Mouse (Mus musculus) spleen, postnatal 14 days (tissue): Measurements from ENCODE around the gene Tmcc1.

Experiments
- DNase-seq, 2 experiments: peaks; one replicate each; pipeline ENCODE4 v3.0.0; 2021 to 2022; ENCODE audit warnings: low spot score in 2 of 2

The Tmcc1 gene

GRCm38 (mm10) chr6:116014111-116014510 is 179.2 kb downstream of the Tmcc1 start:
- DNase-seq = no peak

DNA sequence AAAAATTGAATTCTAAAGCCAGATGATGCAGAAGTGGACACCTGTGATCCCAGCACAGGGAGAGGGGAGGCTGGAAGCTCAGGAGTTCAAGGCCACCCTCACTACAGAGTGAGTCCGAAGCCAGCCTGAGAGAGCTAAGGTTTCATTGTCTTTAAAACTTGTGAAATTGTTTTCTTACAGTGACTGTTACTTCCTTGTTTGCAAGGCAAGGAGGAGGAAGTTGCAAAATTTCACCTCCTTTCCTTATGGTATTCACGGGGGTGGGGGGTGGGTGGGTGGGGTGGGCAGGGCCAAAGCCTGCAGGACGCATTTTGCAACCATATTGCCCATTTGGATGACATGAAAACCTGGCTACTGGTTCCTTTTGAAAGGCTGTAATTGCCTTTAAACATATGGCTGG is 179.6 kb downstream of the Tmcc1 start:
- DNase-seq = no peak

DNA sequence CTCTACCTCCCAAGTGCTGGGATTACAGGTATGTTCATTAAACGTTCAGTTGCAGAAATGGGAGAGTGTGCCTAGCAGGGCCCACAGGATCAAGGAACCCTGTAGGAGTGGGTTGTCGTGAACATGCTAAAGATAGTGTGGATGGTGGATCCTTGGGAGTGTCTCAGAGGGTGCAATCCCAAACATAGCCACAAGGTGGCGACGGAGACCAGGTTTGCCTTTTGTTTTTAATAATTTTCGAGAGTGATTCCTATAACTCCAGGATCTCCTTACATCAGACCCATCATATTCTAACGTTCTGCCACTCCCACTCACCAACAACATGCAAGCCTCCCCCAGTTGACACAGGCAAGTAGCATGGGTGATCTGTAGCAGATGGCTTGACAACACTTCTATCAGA is 182.7 kb downstream of the Tmcc1 start:
- DNase-seq = peak in 1 of 2 experiments; percentile 69

- no peak for DNase-seq
These were observed 183.9 kb downstream of the Tmcc1 start for GRCm38 (mm10) chr6:116009426-116009825.

GRCm38 (mm10) chr6:116007561-116008173 is 185.6 kb downstream of the Tmcc1 start:
- peak in 1 of 2 experiments; percentile 59 for DNase-seq

GRCm38 (mm10) chr6:116006731-116007130 is 186.6 kb downstream of the Tmcc1 start:
- no peak for DNase-seq

DNA sequence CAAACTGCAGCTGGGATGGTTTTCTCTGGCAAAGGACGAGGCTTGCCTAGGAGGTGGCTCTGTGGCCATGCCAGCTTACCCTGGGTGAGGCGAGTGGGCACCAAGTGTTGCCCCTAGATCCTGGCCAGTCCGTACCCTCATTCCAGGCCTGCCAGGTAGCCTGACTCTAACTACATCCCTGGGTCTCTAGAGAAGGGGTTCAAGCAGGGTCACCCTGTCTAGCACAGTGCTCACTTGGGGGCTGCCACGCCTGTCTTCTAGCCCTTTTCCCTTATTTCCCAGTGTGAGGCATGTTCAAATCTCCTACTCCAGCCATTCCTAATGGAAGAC is 187.4 kb downstream of the Tmcc1 start:
- DNase-seq = no peak

DNA sequence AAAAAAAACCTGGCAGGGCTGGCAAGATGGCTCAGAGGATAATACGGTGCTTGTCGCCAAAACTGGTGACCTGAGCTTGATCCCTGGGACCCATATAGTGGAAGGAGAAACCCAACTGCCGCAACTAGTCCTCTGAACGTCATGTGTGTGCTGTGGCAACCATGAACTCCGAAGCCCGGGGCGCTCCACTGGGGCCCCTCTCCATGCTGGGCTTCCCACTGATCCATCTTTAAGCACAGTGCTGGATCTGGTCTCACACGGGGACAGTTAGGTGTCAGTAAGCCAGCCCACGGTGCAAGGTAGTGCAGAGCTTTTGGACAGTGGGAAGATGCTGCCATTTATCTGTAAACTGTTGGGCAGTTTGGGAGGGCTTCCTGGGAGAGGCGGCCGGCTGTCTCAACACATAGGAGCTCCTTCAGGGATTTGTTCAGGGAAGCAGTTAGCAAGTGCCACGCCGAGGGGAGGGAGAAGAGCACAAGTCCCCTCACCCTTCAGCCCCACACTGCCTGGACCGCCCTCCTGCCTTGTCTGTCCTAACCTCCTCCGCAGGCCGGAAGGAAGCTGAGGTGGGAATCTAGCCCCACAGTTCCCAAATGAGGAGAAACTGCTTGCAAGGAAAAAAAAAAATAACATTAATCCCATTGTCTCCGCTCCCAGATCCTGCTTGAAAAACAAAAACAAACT is 187.9 kb downstream of the Tmcc1 start:
- DNase-seq = no peak

- no peak for DNase-seq
These were observed 188.6 kb downstream of the Tmcc1 start for GRCm38 (mm10) chr6:116004716-116005115.

DNA sequence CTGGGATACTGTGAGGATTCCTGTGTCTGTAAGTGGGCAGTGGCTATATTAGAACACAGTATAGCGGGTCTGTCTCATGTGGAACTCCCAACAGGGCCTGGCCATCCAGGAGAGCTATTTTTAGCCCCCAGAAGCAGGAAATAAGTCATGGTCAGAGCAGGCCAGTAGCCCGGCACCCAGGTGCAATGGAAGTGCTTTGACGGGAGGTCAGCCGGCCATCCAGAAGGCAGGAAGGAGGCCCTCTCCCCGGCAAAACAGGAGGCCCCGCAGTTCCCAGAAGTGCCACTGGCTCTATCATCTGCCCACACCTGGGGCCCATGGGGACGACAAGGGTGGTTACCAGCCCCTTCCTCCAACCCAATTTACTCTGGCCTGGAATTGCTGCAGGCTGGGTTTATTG is 189.2 kb downstream of the Tmcc1 start:
- no peak for DNase-seq

DNA sequence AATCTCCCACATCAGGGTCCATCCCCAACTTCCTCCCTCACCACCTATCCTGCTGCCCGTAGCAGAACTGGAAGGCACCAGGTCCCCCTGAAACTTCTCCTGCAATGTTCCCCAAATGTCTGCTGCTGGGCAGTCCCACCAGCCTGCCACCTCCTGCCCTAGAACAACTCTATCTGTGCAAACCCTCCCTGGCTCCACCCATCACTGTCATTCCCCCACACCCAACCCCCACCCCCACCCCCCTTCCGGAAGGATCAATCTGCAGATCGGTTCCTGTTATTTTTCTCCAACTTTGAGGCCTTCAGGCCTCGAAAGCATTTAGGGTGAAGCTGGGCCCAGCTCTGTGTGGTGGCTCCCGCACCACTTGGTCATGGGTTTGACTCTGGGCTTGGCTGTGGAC is 189.8 kb downstream of the Tmcc1 start:
- DNase-seq = no peak

DNA sequence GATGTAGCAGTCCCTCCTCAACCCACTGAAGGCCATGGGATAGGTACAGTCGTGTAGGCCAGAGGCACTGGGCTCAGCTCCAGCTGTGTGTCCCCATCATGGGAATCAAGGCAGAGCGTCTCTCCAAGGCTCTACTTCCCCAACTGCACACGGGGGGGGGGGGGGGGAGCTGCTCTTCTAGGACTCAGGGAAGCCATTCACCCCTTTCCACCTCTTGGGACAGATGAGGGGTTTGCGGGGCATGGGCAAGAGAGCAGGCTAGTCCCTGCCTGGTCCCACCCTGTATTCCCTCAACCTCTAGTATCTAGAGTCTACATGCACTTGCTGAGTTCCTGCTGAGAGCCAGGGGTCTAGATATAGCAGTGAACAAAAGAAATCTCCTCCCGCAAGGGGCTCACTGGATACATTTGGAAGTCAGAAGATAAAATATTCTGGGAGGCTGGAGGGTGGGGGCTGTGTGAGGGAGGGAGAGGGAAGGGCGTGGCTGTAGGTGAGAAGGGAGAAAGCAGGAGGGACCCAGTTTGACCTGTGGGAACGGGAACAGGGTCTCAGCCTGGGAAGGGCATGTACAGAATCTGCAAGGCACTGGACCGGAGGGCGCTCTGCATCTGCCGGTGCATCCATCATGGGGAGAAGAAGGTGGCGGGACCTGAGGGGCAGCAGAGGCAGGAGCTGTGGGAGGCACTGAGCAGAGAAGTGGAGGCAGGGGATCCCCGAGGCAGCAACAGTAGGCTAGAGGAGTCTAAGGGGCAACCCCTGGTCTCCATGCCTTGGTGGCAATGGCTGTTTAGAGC is 190.8 kb downstream of the Tmcc1 start:
- DNase-seq = no peak

DNA sequence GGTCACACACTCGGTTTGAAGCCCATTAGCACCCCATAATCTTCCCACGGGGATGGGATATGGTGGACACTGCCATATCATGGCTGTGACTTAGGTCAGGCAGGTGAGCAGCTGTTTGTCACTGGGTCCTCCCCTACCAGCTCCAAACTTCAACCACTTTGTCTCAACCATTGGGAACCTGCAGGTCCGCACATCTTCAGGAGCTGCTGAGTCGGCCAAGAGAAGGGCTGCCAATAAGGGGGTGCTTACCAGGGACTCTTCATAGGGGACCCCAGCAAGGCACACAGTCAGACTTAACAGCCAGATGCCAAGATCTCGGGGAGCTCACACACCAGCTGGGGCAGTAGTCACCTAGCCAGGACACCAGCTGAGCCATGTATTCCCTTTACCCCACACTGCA is 192.4 kb downstream of the Tmcc1 start:
- no peak for DNase-seq

DNA sequence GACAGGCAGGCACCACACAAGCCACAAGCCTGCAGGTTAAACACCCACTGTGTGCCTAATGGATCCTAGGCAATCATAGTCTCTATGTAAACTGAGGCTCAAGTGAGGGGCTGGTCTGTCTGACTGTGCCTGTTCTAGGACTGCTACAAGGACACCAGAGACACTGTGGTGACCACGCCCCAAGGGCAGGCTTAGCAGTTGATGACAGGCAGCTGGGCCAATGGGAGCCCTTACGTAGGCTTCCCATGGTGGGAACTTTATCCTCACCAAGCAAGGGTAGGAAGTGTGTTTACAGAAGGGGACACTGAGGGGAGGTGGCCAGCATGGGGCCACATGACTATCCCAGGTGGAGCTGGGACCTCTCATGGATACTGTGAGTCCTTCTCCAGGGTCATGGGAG is 194.1 kb downstream of the Tmcc1 start:
- DNase-seq = no peak

GRCm38 (mm10) chr6:115998758-115999157 is 194.5 kb downstream of the Tmcc1 start:
- DNase-seq = no peak

DNA sequence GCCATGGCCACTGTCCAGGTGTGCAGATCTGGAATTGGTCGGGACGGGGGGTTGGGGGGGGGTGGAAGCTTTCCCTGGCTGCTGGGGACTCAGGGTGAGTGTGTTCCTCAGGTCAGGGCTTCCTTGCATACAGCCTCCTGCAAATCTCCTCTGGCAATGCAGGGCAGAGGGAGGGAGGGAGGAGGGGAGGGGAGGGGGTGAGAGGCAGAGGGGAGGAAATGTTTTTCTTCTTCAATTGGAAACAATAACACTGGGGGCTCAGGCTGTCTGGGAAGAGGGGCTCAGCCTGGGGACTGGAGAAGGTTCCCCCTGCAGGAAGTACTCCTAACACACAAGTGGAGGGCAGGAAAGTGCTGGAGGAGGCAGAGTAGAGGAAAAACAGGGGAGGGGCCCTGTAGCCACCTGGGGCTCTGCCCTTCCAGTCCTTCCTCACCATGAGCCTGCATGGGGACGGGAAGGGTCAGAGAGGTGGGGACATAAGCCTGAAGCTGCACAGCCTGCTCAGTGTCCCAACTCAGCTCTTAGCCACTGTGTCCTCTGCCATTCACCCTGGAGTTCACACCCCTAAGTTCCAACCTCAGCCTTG is 195.5 kb downstream of the Tmcc1 start:
- DNase-seq = no peak

GRCm38 (mm10) chr6:115996171-115996851 is 197.0 kb downstream of the Tmcc1 start:
- DNase-seq = no peak

- DNase-seq = no peak
These were observed 197.8 kb downstream of the Tmcc1 start for GRCm38 (mm10) chr6:115995531-115995941.

- peak; percentile 84 to 85 for DNase-seq
These were observed 198.3 kb downstream of the Tmcc1 start, which contains the start of gene Plxnd1 for GRCm38 (mm10) chr6:115994877-115995520. Plxnd1 (minus strand) TSS chr6:115995005.

DNA sequence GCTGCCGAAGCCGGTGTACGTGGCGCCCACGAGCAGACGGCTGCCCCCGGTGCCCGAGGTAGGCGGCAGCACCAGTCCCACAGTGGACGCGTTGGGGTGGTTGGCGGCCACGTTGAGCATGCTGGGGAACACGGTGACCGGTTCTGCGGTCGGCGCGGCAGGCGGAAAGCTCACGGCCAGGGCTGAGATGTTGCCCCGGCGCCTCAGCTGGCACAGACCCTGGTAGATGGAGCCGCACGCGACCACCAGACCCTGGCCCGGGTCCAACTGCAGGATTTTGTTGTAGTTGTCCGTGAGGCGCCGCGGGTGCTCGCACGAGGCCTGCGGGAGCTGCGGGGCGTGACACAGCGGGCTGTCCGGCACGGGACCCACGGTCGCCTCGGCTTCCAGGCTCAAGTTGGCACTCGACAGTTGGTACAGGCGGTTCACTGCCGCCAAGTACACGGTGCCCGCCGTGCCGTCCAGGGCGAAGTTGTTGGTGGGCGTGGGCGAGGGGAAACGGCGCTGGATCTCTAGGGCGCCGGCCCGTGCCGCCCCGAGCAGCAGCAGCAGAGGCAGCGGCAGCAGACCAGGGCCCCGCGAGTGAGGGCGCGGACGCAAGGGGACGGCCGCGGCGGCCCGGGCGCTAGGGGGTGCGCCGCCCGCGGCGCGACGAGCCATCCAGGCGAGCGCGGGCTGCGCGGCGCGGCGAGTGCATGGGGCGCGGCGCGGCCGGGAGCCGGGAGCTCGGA is 199.0 kb downstream of the Tmcc1 start:
- no peak for DNase-seq
